Mouse (Mus musculus) hindbrain, embryonic 15.5 days (tissue): Measurements from ENCODE around the gene Trak2. TPM values are rescaled to one million over a fixed set of nuclear protein-coding genes. Genes with fewer than 3 reads are reported as not detected.
"Not testable (repeated sequence)": the region's sequence is repeated elsewhere in the genome, so short reads cannot be mapped to it uniquely, and the experiment has no call there.

Experiments
- ATAC-seq: fragments of 200-750 bp; cut with Nextera tagmentation; 2 replicates; pipeline ENCODE4 v1.8.0; 2017; ENCODE audit warnings: low read depth, moderate number of reproducible peaks, moderate TSS enrichment; ENCODE audit not compliant: low FRiP score
- H3K27ac ChIP-seq: fragments of 300-500 bp; sonication (generic); replicated peaks from 2 replicates; pipeline ENCODE4 v1.5.1; 2015; ENCODE audit warnings: mild to moderate bottlenecking, inconsistent platforms
- H3K27me3 ChIP-seq: fragments of 300-500 bp; sonication (generic); 2 replicates; pipeline ENCODE4 v1.6.1; 2015; ENCODE audit warnings: control low read depth, inconsistent platforms
- H3K36me3 ChIP-seq: fragments of 300-500 bp; sonication (generic); 2 replicates; pipeline ENCODE4 v1.6.1; 2015; ENCODE audit warnings: control low read depth, inconsistent platforms
- H3K4me1 ChIP-seq: fragments of 300-500 bp; sonication (generic); replicated peaks from 2 replicates; pipeline ENCODE4 v1.6.1; 2015; ENCODE audit warnings: control low read depth, inconsistent platforms
- H3K4me2 ChIP-seq: fragments of 300-500 bp; sonication (generic); 2 replicates; pipeline ENCODE4 v1.6.1; 2015; ENCODE audit warnings: moderate library complexity, mild to moderate bottlenecking, inconsistent platforms
- H3K4me3 ChIP-seq: fragments of 300-500 bp; sonication (generic); 2 replicates; pipeline ENCODE4 v1.5.1; 2015; ENCODE audit warnings: mild to moderate bottlenecking, inconsistent platforms
- H3K9ac ChIP-seq: fragments of 300-500 bp; sonication (generic); 2 replicates; pipeline ENCODE4 v1.6.1; 2015; ENCODE audit warnings: inconsistent platforms
- H3K9me3 ChIP-seq: fragments of 300-500 bp; sonication (generic); 2 replicates; pipeline ENCODE4 v1.6.1; 2016; ENCODE audit warnings: control low read depth, inconsistent platforms
- WGBS: fragments of 180-500 bp; shearing (Covaris S2); methylation state at CpG from one replicate; pipeline ENCODE4 v1.1.7; 2015; 5-methylcytosine and 5-hydroxymethylcytosine counted together
- polyA plus RNA-seq: library from polyadenylated mRNA; unstranded; fragments of >200 nt; fragmentation: Nextera tagmentation; extraction: Ambion mirVana; gene quantifications from 2 replicates; pipeline ENCODE4 v1.2.1, GENCODE M21; 2015

The Trak2 gene
- polyA plus RNA-seq, 1 experiment from 2014 or later = 18.7 TPM

DNA sequence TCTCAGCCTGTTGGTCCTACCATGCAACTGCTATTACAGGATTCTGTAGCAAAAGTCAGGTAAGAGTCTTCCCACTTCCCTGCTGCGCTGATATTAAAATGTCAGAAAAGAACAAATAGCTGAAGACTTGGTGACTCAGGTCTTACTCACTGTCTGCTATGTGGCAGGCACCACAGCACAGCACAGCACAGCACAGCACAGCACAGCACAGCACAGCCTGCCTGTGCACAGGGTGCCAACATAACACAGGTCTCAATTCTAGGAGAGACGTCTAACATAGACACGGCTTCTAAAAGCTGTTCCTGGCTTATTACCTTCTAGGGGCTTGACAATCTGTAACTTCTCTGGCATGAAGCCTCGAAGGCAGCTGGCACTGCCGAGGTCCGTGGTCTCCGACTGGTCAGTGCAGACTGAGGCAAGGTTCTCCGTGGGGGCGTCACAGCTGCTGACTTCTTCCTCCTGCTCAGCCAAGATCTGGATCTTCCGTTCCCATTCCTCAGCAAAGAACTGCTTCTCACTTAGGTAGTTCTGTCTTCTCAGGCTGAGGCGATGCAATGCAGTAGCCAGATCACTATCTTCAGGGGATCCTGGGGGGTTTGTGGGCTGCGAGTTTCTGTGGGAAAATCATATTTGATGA is 63.5 kb downstream of the Trak2 start:
- Histone ChIP-seq H3K4me1 (no peaks in the 10 kb centered on the region), H3K27me3 (no peaks in the 10 kb centered on the region), H3K9ac (no peak overlapping the region), H3K27ac (no peak overlapping the region), H3K36me3 (peaks cover 77% of the 10 kb centered on the region), H3K9me3 (no peaks in the 10 kb centered on the region), H3K4me2 (no peak overlapping the region), H3K4me3 (no peak overlapping the region)
- ATAC-seq = no peak
- WGBS = 95% methylated on average over 12 of the region's 12 CpGs

DNA sequence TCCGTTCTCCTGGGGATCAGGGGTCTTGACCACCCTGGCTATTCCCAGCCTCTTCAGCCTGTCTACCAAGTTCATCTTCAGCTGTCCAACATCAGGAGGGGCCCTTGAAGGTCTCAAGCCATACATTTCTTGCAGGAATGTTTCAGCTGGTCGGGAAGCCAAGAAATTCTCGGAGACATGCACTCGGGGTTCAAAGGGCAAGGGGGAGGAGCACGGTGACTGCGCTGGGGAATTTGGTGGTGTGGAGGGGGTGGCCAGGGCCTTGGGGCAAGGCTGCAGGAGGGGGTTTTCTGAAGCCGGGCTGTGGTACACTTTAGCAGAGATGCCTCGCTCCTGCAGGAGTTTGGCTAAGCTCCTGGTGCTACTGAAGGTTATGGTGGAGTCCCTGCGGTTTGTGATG is 69.5 kb downstream of the Trak2 start:
- Histone ChIP-seq H3K36me3 (peaks cover 59% of the 10 kb centered on the region), H3K27me3 (no peaks in the 10 kb centered on the region), H3K4me3 (no peak overlapping the region), H3K4me1 (no peaks in the 10 kb centered on the region), H3K4me2 (no peak overlapping the region), H3K27ac (no peak overlapping the region), H3K9me3 (no peaks in the 10 kb centered on the region), H3K9ac (no peak overlapping the region)
- WGBS = 82% methylated on average over 9 of the region's 9 CpGs
- no peak for ATAC-seq

DNA sequence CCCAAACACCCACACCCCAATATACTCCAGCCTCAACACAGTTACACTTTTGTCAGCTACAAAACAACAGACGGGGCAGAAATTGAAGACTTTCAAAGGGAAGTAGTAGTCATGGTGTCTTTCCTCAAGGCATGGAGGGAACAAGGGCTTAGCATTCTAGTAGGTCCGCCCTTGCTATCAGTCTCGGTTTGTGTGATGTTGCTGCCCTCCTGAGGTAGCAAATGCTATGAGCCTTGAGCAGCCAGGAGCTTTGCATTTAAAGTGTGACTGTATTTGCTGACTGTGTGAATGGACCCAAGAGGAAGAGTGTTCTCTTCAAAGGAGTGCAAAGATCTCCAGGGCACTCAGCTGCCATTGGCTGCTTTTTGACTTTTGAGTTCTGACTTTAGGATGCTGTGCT is 75.7 kb downstream of the Trak2 start:
- WGBS = 35% methylated on average over 3 of the region's 3 CpGs
- not testable (repeated sequence) for H3K27ac ChIP-seq, H3K4me3 ChIP-seq, H3K27me3 ChIP-seq, H3K9me3 ChIP-seq, H3K4me2 ChIP-seq, H3K9ac ChIP-seq, ATAC-seq, H3K4me1 ChIP-seq
- peaks cover 13% of the 10 kb centered on the region for H3K36me3 ChIP-seq

DNA sequence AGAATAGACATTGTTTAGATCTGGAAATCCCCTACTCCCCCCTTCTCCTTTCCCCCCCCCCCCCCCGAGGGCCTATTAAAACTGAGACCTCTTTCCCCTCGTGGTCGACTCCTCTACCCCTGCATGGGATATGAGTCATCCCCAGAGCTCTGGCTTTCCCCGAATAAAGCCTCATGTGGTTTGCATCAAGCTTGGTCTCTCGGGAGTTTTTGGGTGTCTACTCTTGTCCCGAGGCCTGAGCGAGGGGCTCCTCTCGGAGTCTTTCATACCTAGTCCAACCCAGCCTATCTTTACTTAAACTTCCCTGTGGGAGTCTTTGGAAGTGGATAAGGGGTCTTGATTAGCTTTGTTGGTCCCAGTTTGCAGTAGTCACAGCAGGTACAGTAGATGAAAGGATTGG is 80.8 kb downstream of the Trak2 start:
- not testable (repeated sequence) for H3K4me2 ChIP-seq, H3K27me3 ChIP-seq, H3K4me1 ChIP-seq, H3K9me3 ChIP-seq, H3K36me3 ChIP-seq, H3K27ac ChIP-seq, H3K9ac ChIP-seq, ATAC-seq, H3K4me3 ChIP-seq
- WGBS = 81% methylated on average over 8 of the region's 8 CpGs

DNA sequence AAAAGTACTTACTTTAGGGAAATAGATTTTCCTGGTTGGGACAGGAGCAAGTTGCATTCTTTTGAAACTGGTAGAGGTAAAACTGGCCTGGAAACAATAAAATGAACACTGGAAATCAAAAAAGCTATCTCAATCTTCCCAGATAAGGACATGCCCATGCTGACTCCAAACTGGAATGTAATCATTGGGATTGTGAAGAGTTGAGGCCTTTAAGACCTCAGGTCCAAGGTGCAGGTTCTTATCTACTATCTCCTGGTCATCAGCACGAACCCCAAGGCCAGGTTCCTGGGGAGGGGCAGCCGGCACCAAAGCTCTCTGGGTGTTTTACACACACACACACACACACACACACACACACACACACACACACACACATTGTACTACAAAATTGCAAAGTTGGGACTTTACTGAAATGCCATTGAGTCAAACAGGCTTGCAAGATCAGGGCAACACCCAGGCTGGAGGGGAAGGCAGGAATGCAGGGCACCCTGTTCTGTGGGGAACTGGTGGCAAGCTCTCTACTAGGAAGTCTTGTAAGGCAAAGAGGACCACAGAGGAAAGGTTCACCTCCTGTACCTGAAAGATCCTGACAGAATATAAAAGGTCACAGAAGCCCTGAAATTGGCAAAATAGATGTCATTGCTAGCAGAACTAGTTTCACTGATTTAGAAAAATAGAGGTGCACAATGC is 81.6 kb downstream of the Trak2 start:
- H3K27me3 ChIP-seq, H3K27ac ChIP-seq, H3K4me2 ChIP-seq, H3K4me1 ChIP-seq, H3K4me3 ChIP-seq, ATAC-seq, H3K36me3 ChIP-seq, H3K9me3 ChIP-seq, H3K9ac ChIP-seq: not testable (repeated sequence)
- 90% methylated on average over 2 of the region's 2 CpGs for whole genome bisulfite sequencing

DNA sequence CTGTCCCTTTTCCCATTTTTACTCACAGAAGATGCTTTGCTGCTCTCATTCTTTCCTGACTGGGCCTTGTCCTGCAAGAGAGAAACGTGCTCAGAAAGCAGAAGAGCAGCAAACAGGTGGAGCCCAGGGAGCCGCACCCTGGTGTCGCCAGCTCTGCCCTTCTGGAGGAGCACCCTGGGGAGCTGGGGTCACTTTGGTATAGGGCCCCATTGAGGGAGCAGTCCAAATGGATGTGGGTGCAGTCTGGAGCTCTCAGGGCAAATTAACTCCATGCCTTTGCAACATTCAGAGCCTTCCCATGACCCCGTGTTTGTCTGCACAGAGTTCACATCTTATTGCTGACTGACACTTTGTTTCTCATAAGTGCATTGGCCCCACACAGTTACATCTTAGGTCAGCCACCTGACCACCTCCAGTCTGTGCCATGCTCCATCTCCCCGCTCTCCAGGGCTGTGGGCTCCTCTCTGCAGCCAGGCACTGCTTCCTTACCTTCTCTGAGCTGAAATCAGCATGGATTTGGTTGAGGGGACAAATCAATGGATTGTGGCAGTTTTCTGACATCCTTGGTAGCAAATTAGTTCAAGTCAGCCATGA is 82.4 kb downstream of the Trak2 start:
- not testable (repeated sequence) for H3K27ac ChIP-seq, H3K9me3 ChIP-seq, H3K4me3 ChIP-seq, H3K27me3 ChIP-seq, H3K36me3 ChIP-seq, ATAC-seq, H3K4me1 ChIP-seq, H3K4me2 ChIP-seq, H3K9ac ChIP-seq
- WGBS = 74% methylated on average over 4 of the region's 5 CpGs

DNA sequence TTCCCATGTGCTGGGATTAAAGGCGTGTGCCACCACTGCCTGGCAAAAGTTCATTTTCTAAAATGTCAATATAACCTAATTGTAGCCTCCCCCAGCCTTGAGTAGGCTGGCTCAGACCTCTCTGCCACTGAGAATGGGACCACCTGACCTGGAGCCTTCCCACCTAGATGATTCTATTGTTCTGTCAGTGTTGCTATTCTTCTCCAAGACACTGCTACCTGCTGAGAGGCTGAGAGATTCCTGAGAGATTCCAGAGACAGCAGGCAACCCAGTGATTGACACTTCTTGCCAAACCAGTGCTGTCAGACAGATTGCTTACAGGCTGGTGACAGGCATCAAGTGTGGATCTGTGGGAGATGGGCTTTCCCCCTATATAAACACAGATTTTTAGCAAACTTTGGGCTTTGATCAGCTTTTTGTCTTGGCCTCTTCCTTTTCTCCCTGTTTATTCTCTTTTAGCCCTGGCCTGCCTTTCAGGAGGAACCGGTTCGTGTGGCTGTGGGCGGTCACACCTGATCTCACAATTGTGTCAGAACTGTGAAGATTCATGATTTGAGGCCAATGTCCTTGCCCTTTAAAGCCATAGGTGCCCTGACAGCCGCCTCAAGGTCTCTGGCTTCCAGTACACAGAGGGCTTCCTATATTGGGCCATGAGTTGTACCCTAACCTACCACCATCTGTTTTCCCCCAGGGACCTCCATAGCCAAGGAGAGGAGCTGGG is 83.2 kb downstream of the Trak2 start:
- Histone ChIP-seq H3K4me2 (no peak overlapping the region), H3K4me1 (no peaks in the 10 kb centered on the region), H3K4me3 (no peak overlapping the region), H3K9me3 (no peaks in the 10 kb centered on the region), H3K27me3 (no peaks in the 10 kb centered on the region), H3K27ac (no peak overlapping the region), H3K9ac (no peak overlapping the region), H3K36me3 (no peaks in the 10 kb centered on the region)
- no peak for ATAC-seq
- WGBS = 64% methylated on average over 5 of the region's 5 CpGs

DNA sequence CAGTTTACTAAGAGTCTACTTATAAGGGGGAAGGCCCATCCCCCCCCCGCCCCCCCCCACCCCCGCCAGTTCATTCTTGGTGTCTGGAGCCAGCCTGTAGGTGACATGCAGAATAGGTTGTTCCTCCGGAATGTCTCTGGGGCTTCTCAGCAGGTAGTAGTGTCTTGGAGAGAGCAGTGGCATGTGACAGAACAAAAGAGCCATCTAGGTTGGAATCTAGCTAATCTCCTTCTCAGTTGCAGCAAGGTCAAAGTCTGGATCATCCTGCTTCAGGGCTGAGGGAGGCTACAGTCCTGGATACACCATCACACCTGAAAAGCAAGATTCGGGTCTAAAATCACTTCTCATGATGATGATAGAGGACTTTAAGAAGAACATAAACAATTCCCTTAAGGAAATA is 87.6 kb downstream of the Trak2 start:
- WGBS = 83% methylated on average over 4 of the region's 4 CpGs
- H3K4me1 ChIP-seq = no peaks in the 10 kb centered on the region
- H3K9me3 ChIP-seq = no peaks in the 10 kb centered on the region
- no peaks in the 10 kb centered on the region for H3K36me3 ChIP-seq
- no peak overlapping the region for H3K27ac ChIP-seq
- H3K4me2 ChIP-seq = no peak overlapping the region
- no peaks in the 10 kb centered on the region for H3K27me3 ChIP-seq
- no peak overlapping the region for H3K4me3 ChIP-seq
- H3K9ac ChIP-seq = no peak overlapping the region
- no peak for ATAC-seq

DNA sequence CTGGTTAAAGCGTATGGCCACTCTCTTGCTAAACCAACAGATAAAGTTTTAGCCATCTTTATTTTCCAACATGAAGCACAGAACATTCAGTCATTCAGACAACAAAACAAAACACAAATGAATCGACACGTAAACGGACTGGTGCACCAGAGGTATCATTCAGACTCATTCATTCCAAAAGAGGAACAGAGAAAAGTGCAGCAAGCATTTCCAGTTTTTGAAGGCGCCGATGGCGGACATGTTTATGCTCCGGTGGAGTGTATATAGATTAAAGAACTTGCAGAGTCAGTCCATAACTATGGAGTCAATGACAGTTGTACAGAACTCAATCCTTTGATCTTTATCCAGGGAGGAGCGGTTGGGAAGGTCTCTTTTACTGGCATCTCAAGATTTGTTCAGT is 90.0 kb downstream of the Trak2 start:
- not testable (repeated sequence) for H3K9me3 ChIP-seq, H3K9ac ChIP-seq, H3K27me3 ChIP-seq, ATAC-seq, H3K4me2 ChIP-seq, H3K4me1 ChIP-seq, H3K4me3 ChIP-seq, H3K36me3 ChIP-seq, H3K27ac ChIP-seq
- 86% methylated on average over 9 of the region's 9 CpGs for WGBS

DNA sequence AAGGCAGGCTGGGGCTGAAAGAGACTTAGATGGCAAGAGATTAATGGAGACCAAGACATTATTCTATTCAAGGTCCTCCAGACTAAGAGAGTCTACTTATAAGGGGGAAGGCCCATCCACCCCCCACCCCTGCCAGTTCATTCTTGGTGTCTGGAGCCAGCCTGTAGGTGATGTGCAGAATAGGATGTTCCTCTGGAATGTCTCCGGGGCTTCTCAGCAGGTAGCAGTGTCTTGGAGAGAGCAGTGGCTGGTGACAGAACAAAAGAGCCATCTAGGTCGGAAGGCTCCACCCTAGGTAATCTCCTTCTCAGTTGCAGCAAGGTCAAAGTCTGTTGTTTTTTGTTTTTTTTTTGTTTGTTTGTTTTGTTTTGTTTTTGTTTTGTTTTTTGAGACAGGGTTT is 93.9 kb downstream of the Trak2 start:
- H3K4me3 ChIP-seq, H3K4me2 ChIP-seq, H3K9ac ChIP-seq, H3K27me3 ChIP-seq, H3K36me3 ChIP-seq, H3K9me3 ChIP-seq, H3K4me1 ChIP-seq, ATAC-seq, H3K27ac ChIP-seq: not testable (repeated sequence)
- WGBS = 90% methylated on average over 2 of the region's 2 CpGs

DNA sequence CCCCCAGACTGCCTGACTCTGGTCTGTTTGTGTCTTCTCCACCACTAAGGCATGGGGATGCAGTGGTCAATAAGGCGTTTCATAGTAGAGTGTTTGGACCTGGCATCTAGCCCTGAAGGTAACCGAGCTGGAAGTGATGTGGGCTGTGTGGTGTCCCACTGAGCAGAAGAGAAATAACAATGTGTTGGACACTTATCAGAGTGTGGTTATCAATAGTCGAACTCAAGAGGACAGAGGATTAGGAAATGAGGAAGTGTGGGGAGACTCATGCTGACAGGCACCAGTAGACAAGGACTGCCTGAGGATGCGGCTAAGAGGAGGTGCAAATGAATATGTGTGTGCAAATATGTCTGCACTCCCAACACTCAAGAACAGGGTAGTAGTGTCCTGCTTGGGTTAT is 96.7 kb downstream of the Trak2 start:
- H3K4me2 ChIP-seq, H3K9me3 ChIP-seq, H3K4me3 ChIP-seq, H3K4me1 ChIP-seq, H3K9ac ChIP-seq, H3K27me3 ChIP-seq, H3K27ac ChIP-seq, H3K36me3 ChIP-seq, ATAC-seq: not testable (repeated sequence)
- 88% methylated on average over 4 of the region's 4 CpGs for WGBS

DNA sequence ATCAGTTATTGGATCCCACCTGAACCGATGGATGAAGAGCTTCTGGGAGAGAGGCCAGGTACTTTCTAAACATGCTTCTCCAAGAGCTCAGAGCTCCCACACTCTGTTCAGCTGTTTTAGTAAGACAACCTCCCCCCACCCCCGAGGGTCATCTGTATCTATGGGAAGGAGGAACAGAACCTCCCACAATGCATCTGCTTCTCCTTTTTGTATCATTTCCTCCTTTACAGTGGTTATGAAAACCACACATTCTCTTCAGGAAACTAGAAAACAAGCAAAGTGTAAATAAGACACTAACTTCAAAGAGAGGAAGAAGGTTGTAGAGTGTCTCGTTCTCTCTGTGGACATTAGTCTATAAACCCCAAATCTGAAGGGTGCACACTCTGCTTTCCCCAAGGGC is 112.6 kb downstream of the Trak2 start:
- not testable (repeated sequence) for H3K27ac ChIP-seq, H3K36me3 ChIP-seq, H3K4me3 ChIP-seq, H3K9ac ChIP-seq, H3K27me3 ChIP-seq, H3K4me1 ChIP-seq, ATAC-seq, H3K9me3 ChIP-seq, H3K4me2 ChIP-seq
- WGBS = 89% methylated on average over 3 of the region's 3 CpGs
